Mouse (Mus musculus): Measurements from ENCODE around the gene Gm38394.
A peak's percentile ranks its signal among the peaks of the same experiment; 100 is the strongest.
"Not testable (repeated sequence)": the region's sequence is repeated elsewhere in the genome, so short reads cannot be mapped to it uniquely, and the experiment has no call there.

Gene Gm38394

GRCm38 (mm10) chr1:133661203-133661933 lies at the start of gene Gm38394:
TSS of gene Gm38394 (minus strand) at chr1:133661318.
- DNase-seq, result peak; percentile 90 to 91

GRCm38 (mm10) chr1:133710895-133711294 lies 49.8 kb upstream of the Gm38394 start:
- DNase-seq, result no peak

- DNase-seq, result no peak
These were observed 48.2 kb upstream of the Gm38394 start for GRCm38 (mm10) chr1:133709292-133709691.

DNA sequence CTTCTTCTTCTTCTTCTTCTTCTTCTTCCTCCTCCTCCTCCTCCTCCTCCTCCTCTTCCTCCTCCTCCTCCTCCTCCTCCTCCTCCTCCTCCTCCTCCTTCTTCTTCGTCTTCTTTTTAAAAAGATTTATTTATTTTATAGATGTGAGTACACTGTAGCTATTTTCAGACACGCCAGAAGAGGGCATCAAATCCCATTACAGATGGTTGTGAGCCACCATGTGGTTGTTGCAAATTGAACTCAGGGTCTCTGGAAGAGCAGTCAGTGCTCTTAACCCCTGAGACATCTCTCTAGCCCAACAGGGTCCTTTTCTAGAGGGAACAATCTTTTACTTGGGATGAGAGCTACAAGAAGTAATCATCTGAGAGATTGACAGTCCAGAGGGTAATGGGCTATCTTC lies 40.7 kb upstream of the Gm38394 start:
- DNase-seq, result not testable (repeated sequence)

- no peak for DNase-seq
These were observed 37.0 kb upstream of the Gm38394 start for GRCm38 (mm10) chr1:133697935-133698620.

- DNase-seq, result no peak
These were observed 34.8 kb upstream of the Gm38394 start for GRCm38 (mm10) chr1:133695901-133696300.

DNA sequence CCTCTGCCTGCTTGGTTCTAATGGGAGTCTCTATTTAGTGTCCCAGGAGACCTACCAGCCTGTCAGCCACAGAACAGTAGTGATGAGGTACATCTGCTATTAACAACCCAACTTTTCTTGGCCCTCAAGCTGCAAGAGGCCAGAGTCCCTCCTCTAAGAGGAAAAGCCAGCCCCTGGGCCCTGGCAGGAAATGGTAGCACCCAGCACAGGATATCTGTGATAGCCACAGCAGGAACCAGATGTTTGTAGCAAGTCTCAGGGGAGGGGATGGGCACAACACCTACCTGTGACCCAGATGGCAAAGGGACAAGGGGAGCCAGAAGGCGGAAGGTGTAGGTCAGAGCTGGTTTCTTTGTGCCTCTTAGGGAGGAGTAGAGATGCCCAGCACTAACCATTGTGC lies 33.8 kb upstream of the Gm38394 start:
- no peak for DNase-seq

DNA sequence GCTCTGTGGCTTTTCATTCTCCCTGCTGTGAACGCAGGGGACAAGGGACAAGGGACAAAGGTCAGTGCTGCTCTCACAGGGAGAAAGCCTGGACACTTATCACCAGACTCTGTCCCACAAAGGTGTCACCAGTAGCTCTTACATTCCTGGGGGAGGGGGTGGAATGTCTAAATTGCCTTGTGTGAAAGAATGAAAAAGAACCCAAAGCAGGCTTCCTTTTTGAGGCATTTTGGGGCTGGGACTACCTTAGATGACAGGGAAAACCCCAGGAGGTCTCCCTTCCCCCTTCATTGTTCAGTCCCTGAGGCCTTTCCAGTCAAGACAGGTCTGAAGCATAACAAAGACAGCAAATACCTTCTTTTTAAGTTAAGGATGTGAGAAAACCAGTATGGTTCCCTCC lies 33.2 kb upstream of the Gm38394 start:
- DNase-seq, result no peak

DNA sequence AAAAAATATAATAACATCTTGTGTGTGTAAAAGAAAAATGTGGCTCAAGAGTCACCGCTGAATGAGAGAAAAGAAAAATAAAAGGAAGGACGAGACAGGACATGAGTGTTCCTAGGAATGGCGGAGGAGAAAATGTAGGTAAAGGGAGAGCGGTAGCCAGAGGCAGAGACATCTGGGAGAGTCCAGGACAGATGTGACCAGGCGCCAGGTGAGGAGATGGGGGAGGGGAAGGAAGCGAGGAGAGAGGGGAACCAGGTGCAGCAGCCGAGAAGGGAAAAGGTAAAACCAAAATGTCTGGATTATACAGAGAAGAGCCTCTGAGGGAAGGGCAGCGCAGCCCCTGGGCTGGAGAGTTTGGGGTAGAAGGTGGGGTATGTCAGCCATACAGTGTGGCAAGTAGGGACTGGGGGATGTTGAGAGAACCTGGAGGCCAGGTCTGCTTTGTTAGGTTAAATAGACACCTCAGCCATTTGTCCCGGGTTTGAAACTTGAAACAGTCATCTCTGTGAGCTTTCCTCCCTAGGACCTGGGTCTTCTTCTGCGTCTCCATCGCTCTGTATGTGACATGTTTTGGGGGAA lies 32.5 kb upstream of the Gm38394 start:
- DNase-seq, result no peak

DNA sequence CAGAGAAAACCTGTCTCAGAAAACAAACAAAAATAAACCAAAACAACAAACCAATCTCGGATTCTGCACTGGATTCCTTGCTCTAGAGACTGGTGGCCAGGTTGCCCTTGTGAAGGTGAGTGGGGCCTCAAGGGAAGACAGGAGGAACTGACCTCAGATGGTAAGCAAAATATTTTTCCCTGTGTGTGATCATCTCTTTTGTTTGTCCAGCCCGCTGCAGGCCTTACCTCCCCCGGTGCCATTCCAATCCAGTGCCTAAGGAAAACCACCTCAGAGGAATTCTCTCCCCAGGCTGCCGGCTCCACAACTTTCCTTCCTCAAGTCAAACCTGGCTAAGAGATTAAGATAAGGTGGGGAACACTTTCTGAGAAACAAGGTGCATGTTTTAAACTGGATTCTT lies 31.1 kb upstream of the Gm38394 start:
- DNase-seq, result no peak

GRCm38 (mm10) chr1:133691046-133691445 lies 29.9 kb upstream of the Gm38394 start:
- no peak for DNase-seq

GRCm38 (mm10) chr1:133689897-133690296 lies 28.8 kb upstream of the Gm38394 start, which contains the start of gene Lax1:
TSS of gene Lax1 (minus strand) at chr1:133690108.
- no peak for DNase-seq

- DNase-seq, result no peak
These were observed 27.2 kb upstream of the Gm38394 start for GRCm38 (mm10) chr1:133688301-133688700.

DNA sequence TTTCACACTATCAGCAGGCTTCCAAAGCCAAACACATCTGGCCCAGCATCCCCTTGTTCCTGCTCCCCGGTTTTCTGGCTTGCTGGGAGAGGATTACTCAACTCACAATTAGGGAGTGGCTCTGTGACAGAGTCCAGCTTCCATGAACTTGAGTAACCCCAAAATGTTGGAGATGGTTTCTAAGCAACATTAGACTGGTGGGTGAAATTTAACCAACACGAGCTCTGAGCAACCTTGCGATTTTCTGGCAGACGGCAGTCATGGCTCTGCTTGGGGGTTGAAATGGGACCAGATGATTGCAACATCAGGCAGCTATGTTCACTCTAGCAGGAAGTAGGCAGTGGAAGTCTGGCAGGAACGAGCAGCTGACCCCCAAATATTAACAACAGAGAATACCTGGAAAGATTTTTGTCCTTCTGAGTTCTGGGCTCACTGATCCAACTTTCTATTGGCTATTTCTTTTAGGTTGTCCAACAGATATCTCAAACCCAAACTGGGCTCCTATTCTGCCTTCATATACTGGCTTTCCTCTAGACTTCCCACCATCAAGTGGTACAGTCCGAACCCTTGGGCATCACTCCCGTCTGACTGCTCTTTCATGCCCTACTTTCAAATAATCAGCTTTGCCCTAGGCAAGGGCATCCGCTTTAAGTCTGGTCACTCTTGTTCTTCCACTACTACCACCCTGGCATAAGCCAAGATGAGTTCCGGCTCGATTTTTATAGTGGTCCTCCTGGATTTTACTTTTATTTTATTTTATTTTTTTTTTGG lies 24.8 kb upstream of the Gm38394 start:
- no peak for DNase-seq

DNA sequence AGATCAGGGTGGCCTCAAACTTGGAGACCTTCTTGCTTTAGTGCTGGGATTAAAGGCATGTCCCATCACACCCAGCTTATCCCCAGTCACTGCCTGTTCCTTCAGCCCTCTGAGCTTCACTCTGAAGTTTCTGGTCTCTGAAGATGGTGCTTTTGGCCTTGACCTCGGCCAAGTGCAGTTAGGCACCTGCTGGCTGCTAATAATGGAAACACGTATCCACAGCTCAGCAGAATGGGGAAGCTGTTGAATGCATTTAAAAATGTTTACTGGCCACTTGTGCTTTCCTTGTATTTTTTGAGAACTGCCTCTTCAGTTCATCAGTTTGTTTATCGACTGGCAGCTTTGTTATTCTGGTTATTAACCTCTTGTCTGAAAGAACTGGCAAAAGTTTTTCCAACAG lies 10.7 kb upstream of the Gm38394 start:
- DNase-seq, result no peak

- DNase-seq, result no peak
These were observed 10.1 kb upstream of the Gm38394 start for GRCm38 (mm10) chr1:133671266-133671665.

DNA sequence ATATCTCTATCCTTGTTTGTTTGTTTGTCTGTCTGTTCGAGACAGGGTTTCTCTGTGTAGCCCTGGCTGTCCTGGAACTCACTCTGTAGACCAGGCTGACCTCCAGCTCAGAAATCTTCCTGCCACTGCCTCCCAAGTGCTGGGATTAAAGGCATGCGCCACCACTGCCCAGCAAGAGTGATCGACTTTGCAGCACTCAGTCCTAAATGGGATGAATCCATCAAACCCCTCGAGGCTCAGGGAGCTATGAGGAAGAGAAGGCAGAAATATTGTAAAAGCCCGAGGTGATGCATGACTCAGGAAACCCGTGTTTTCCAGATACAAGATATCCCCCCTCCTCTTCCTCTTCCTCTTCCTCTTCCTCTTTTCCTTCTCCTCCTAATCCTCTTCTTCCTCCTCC lies 9.7 kb upstream of the Gm38394 start:
- no peak for DNase-seq

DNA sequence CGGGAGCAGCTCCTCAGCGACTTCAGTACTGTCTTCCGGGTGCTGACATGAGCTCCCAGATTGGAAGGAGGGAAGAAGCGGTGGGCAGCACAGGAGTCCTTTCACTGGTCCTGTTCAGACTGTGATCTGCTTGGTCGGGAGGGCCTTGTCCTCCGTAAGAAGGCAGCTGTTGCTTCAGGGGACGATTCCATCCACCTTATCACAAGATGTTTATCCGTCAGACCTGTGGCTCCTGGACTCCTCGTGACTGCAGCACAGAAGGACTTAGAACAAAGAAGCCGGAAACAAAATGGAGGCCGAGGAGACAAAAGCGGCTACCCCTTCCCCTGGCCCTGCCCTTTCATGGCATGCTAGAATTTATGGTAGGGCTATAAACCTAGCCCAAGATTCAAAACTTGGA lies 9.1 kb upstream of the Gm38394 start:
- no peak for DNase-seq

- no peak for DNase-seq
These were observed 7.5 kb upstream of the Gm38394 start for GRCm38 (mm10) chr1:133668618-133669017.

DNA sequence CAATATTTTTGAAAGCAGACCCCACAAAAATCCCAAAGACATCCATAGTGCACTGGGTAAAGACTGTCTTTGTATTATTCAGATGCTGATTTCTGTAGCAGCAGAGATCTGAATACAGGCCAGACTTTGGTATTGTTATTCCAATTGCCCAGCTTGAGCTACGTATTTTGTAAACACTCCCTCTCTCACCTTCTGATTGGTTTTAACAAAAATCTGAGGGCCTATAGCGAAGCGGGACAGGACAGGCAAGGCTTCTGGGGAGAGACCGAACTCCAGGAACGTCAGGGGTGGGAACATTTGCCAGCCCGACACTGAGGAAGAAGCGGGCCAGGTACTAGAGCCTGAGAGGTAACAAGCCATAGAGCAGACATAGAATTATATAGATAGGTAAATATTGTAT lies 6.6 kb upstream of the Gm38394 start:
- DNase-seq, result no peak

- DNase-seq, result not testable (repeated sequence)
These were observed 4.6 kb upstream of the Gm38394 start for GRCm38 (mm10) chr1:133665713-133666112.

- no peak for DNase-seq
These were observed 3.3 kb upstream of the Gm38394 start for GRCm38 (mm10) chr1:133664203-133664970.
